In the genomic region with DNA sequence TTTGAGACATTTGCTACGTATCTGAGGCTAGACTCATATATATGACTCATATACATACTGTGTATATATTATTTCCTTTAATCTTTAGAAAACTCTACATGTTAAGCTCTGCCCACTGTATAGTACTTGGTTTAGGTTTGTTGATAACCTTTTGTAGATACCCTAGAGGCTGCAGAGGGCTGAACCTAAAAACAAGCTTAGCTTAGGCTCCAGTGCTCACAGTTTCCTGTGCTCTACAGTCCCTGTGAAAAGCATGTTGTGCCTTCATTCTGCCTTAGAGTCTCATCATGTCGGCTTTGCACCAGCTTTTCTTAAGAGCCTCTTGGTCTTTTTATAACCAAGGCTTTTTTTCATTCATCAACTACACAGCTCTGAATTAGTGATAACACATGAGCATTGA, we compare ENCODE assay signal across 27 mouse cellular contexts.
A peak's percentile ranks its signal among the peaks of the same experiment; 100 is the strongest.
DNase-seq lines count a peak whose midpoint lies in the region; ATAC-seq lines count a peak whose summit lies in the region.
"Had no signal": no experiment of that assay in that cellular context is flagged by ENCODE, and none has a peak within 500 bp of the region (broad histone marks: within the 10 kb centered on the region; RNA-seq: fewer than 3 reads in every experiment).

No protein-coding gene starts in this region.

- ATAC-seq in neural tube, embryonic 12.5 days (ENCODE audit: low FRiP score, low read depth): 0 out of 2 replicates have a peak, but pooled peaks have one; percentile 9
- ATAC-seq: forebrain, embryonic 14.5 days; forebrain, embryonic 16.5 days; Patski had no signal

- no peak for DNase-seq in neural tube, embryonic 10.5 days (ENCODE audit: extremely low spot score, low spot score)
- peak; percentile 32 for DNase-seq in T-cell, adult 2 months (ENCODE audit: low spot score)
- DNase-seq in induced T-regulatory cell, adult 2 months (ENCODE audit: low read depth): peak; percentile 42
- DNase-seq in naive thymus-derived CD4-positive, alpha-beta T cell, adult 2 months (ENCODE audit: low read depth): peak; percentile 64
- DNase-seq in cerebellum, postnatal 25 days: no peak
- no peak for DNase-seq in left cerebral cortex, postnatal 4 days
- DNase-seq in heart, embryonic 10.5 days (ENCODE audit: low spot score): no peak
- DNase-seq: adrenal gland, adult 8-10 months; adrenal gland, postnatal 14 days; adrenal gland, postnatal 36 days; B cell, adult 2 months; cerebellum, adult 11-12 months; cerebellum, adult 2 months; cerebellum, adult 9-10 months; cerebellum, postnatal 10 days; cerebellum, postnatal 36 days; embryo, embryonic 11 days had no signal

- intact Hi-C loops in left cerebral cortex, postnatal 4 days (cut with DNase I): no loop called here

- H3K4me2 ChIP-seq in neural tube, embryonic 12.5 days (replicated peaks): no peak overlapping the region
- H3K4me2 ChIP-seq: embryonic facial prominence, embryonic 13.5 days; embryonic facial prominence, embryonic 15.5 days; forebrain, embryonic 12.5 days had no signal

- no peaks in the 10 kb centered on the region for H3K27me3 ChIP-seq in neural tube, embryonic 12.5 days (replicated peaks)
- H3K27me3 ChIP-seq in heart, embryonic 10.5 days (ENCODE audit: insufficient read depth, poor library complexity, severe bottlenecking): no peaks in the 10 kb centered on the region
- H3K27me3 ChIP-seq: embryonic facial prominence, embryonic 13.5 days; embryonic facial prominence, embryonic 15.5 days; forebrain, embryonic 12.5 days; Patski had no signal

- H3K4me1 ChIP-seq in neural tube, embryonic 12.5 days: peaks cover 10% of the 10 kb centered on the region; the same call in 1 of the 2 replicates
- peaks cover 13% of the 10 kb centered on the region for H3K4me1 ChIP-seq in heart, embryonic 10.5 days
- H3K4me1 ChIP-seq: embryonic facial prominence, embryonic 15.5 days had no signal

- H3K9ac ChIP-seq in neural tube, embryonic 12.5 days: no peak overlapping the region
- H3K9ac ChIP-seq: embryonic facial prominence, embryonic 13.5 days; embryonic facial prominence, embryonic 15.5 days; forebrain, embryonic 12.5 days had no signal

- H3K4me3 ChIP-seq in neural tube, embryonic 12.5 days: no peak overlapping the region
- no peak overlapping the region for H3K4me3 ChIP-seq in heart, embryonic 10.5 days
- H3K4me3 ChIP-seq: embryonic facial prominence, embryonic 13.5 days; embryonic facial prominence, embryonic 15.5 days; erythroblast, embryonic 14.5 days; forebrain, embryonic 10.5 days; forebrain, embryonic 12.5 days had no signal

- H3K9me3 ChIP-seq in neural tube, embryonic 12.5 days: no peaks in the 10 kb centered on the region
- H3K9me3 ChIP-seq in heart, embryonic 10.5 days: no peaks in the 10 kb centered on the region
- H3K9me3 ChIP-seq: embryonic facial prominence, embryonic 13.5 days; embryonic facial prominence, embryonic 15.5 days; forebrain, embryonic 10.5 days; forebrain, embryonic 12.5 days; G1E had no signal

- H3K36me3 ChIP-seq in neural tube, embryonic 12.5 days: no peaks in the 10 kb centered on the region
- H3K36me3 ChIP-seq in heart, embryonic 10.5 days: no peaks in the 10 kb centered on the region
- H3K36me3 ChIP-seq: embryonic facial prominence, embryonic 13.5 days; embryonic facial prominence, embryonic 15.5 days; forebrain, embryonic 10.5 days; forebrain, embryonic 12.5 days; G1E had no signal

- 89% methylated on average over 2 of the region's 2 CpGs for WGBS in neural tube, embryonic 12.5 days
- WGBS in heart, embryonic 10.5 days: 85% methylated on average over 2 of the region's 2 CpGs

- no peak overlapping the region for H3K27ac ChIP-seq in neural tube, embryonic 12.5 days
- H3K27ac ChIP-seq in heart, embryonic 10.5 days: no peak overlapping the region
- H3K27ac ChIP-seq: embryonic facial prominence, embryonic 13.5 days; embryonic facial prominence, embryonic 15.5 days; forebrain, embryonic 10.5 days had no signal

Comparison
In these comparisons a context has a peak if more than half of its experiments do, and no peak if none do; other contexts are left out.
1. DNase-seq: peak in T-cell, adult 2 months (single experiment), induced T-regulatory cell, adult 2 months (single experiment) and naive thymus-derived CD4-positive, alpha-beta T cell, adult 2 months (single experiment); none in neural tube, embryonic 10.5 days (single experiment), cerebellum, postnatal 25 days (0 of 2), left cerebral cortex, postnatal 4 days (single experiment) and heart, embryonic 10.5 days (single experiment).